Mouse (Mus musculus) liver, embryonic 13.5 days (tissue): Measurements from ENCODE around the gene Apc2. TPM values are rescaled to one million over a fixed set of nuclear protein-coding genes. Genes with fewer than 3 reads are reported as not detected.
A peak's percentile ranks its signal among the peaks of the same experiment; 100 is the strongest.

Source experiments
- ATAC-seq: fragments of 200-750 bp; cut with Nextera tagmentation; 2 replicates; pipeline ENCODE4 v1.8.0; 2017; ENCODE audit warnings: low read depth, mild to moderate bottlenecking, moderate number of reproducible peaks, moderate library complexity
- DNase-seq: peaks from one replicate; pipeline ENCODE4 v3.0.0; 2022
- H3K27ac ChIP-seq: fragments of 300-500 bp; sonication (generic); 2 replicates; pipeline ENCODE4 v1.5.1; 2015; ENCODE audit warnings: moderate library complexity, mild to moderate bottlenecking, inconsistent platforms
- H3K27me3 ChIP-seq: fragments of 300-500 bp; sonication (generic); 2 replicates; pipeline ENCODE4 v1.6.1; 2015; ENCODE audit warnings: mild to moderate bottlenecking, inconsistent platforms
- H3K36me3 ChIP-seq: fragments of 300-500 bp; sonication (generic); 2 replicates; pipeline ENCODE4 v1.6.1; 2015; ENCODE audit warnings: mild to moderate bottlenecking, inconsistent platforms
- H3K4me1 ChIP-seq: fragments of 300-500 bp; sonication (generic); replicated peaks from 2 replicates; pipeline ENCODE4 v1.6.1; 2015; ENCODE audit warnings: inconsistent platforms
- H3K4me2 ChIP-seq: fragments of 300-500 bp; sonication (generic); 2 replicates; pipeline ENCODE4 v1.6.1; 2015; ENCODE audit warnings: inconsistent platforms, mild to moderate bottlenecking, moderate library complexity
- H3K4me3 ChIP-seq: fragments of 300-500 bp; sonication (generic); replicated peaks from 2 replicates; pipeline ENCODE4 v1.5.1; 2015; ENCODE audit warnings: mild to moderate bottlenecking, inconsistent platforms
- H3K9ac ChIP-seq: fragments of 300-500 bp; sonication (generic); 2 replicates; pipeline ENCODE4 v1.6.1; 2015; ENCODE audit warnings: mild to moderate bottlenecking, inconsistent platforms
- H3K9me3 ChIP-seq: fragments of 300-500 bp; sonication (generic); replicated peaks from 2 replicates; pipeline ENCODE4 v1.6.1; 2016; ENCODE audit warnings: inconsistent platforms
- WGBS: fragments of 180-500 bp; shearing (Covaris S2); methylation state at CpG from one replicate; pipeline ENCODE4 v1.1.7; 2015; ENCODE audit not compliant: insufficient replicate concordance; 5-methylcytosine and 5-hydroxymethylcytosine counted together
- polyA plus RNA-seq: library from polyadenylated mRNA; unstranded; fragments of >200 nt; fragmentation: Nextera tagmentation; extraction: Ambion mirVana; gene quantifications from 2 replicates; pipeline ENCODE4 v1.2.1, GENCODE M21; 2015

The Apc2 gene
- polyA plus RNA-seq, 1 experiment from 2014 or later = 0.24 TPM

GRCm38 (mm10) chr10:80312586-80313504 lies 17.1 kb downstream of the Apc2 start:
- DNase-seq = no peak
- no peak overlapping the region for H3K9ac ChIP-seq
- H3K4me3 ChIP-seq = no peak overlapping the region
- no peak overlapping the region for H3K27ac ChIP-seq
- no peak for ATAC-seq
- peaks cover 98% of the 10 kb centered on the region for H3K27me3 ChIP-seq
- H3K4me2 ChIP-seq = no peak overlapping the region
- H3K4me1 ChIP-seq = peaks cover 32% of the 10 kb centered on the region
- H3K9me3 ChIP-seq = no peaks in the 10 kb centered on the region
- peaks cover 7% of the 10 kb centered on the region for H3K36me3 ChIP-seq
- 53% methylated on average over 54 of the region's 54 CpGs for WGBS

- peaks cover 40% of the 10 kb centered on the region for H3K4me1 ChIP-seq
- no peak overlapping the region for H3K27ac ChIP-seq
- no peak overlapping the region for H3K9ac ChIP-seq
- DNase-seq (no peak), ATAC-seq (no peak)
- H3K36me3 ChIP-seq = peaks cover 16% of the 10 kb centered on the region
- H3K9me3 ChIP-seq = no peaks in the 10 kb centered on the region
- no peak overlapping the region for H3K4me3 ChIP-seq
- 21% methylated on average over 20 of the region's 20 CpGs for WGBS
- H3K27me3 ChIP-seq = peaks cover 90% of the 10 kb centered on the region
- no peak overlapping the region for H3K4me2 ChIP-seq
Measured at GRCm38 (mm10) chr10:80313627-80314201, 17.9 kb downstream of the Apc2 start.

- Histone ChIP-seq H3K27me3 (peaks cover 82% of the 10 kb centered on the region), H3K9me3 (no peaks in the 10 kb centered on the region), H3K4me1 (peaks cover 48% of the 10 kb centered on the region), H3K27ac (no peak overlapping the region), H3K4me3 (no peak overlapping the region), H3K9ac (no peak overlapping the region), H3K36me3 (peaks cover 24% of the 10 kb centered on the region), H3K4me2 (no peak overlapping the region)
- ATAC-seq = no peak
- DNase-seq = no peak
- 46% methylated on average over 16 of the region's 16 CpGs for WGBS
Measured at GRCm38 (mm10) chr10:80314494-80315001, 18.8 kb downstream of the Apc2 start.

- H3K9ac ChIP-seq = no peak overlapping the region
- ATAC-seq = no peak
Measured at GRCm38 (mm10) chr10:80315315-80315714, 19.5 kb downstream of the Apc2 start.

GRCm38 (mm10) chr10:80316359-80316781 lies 20.6 kb downstream of the Apc2 start:
- peaks cover 60% of the 10 kb centered on the region for H3K4me1 ChIP-seq
- H3K27me3 ChIP-seq = peaks cover 64% of the 10 kb centered on the region
- H3K4me3 ChIP-seq = no peak overlapping the region
- H3K36me3 ChIP-seq = peaks cover 24% of the 10 kb centered on the region
- peak overlapping the region; percentile 51 for H3K9ac ChIP-seq
- H3K27ac ChIP-seq = peak overlapping the region; percentile 15
- WGBS = 17% methylated on average over 11 of the region's 11 CpGs
- no peak for ATAC-seq
- H3K4me2 ChIP-seq = peak overlapping the region; percentile 37
- no peak for DNase-seq
- H3K9me3 ChIP-seq = no peaks in the 10 kb centered on the region

More at GRCm38 (mm10) chr10:80315315-80315714, 19.5 kb downstream of the Apc2 start:
- 39% methylated on average over 27 of the region's 27 CpGs for WGBS
- Histone ChIP-seq H3K36me3 (peaks cover 24% of the 10 kb centered on the region), H3K27ac (no peak overlapping the region), H3K4me1 (peaks cover 52% of the 10 kb centered on the region), H3K4me3 (no peak overlapping the region), H3K9me3 (no peaks in the 10 kb centered on the region), H3K4me2 (no peak overlapping the region), H3K27me3 (peaks cover 75% of the 10 kb centered on the region)
- no peak for DNase-seq

GRCm38 (mm10) chr10:80317011-80317410 lies 21.2 kb downstream of the Apc2 start:
- H3K9ac ChIP-seq = peak overlapping the region; percentile 51
- H3K27ac ChIP-seq = peak overlapping the region; percentile 59
- H3K27me3 ChIP-seq = peaks cover 58% of the 10 kb centered on the region
- WGBS = 29% methylated on average over 10 of the region's 10 CpGs
- H3K36me3 ChIP-seq = peaks cover 24% of the 10 kb centered on the region
- peaks cover 67% of the 10 kb centered on the region for H3K4me1 ChIP-seq
- no peak overlapping the region for H3K4me3 ChIP-seq
- no peaks in the 10 kb centered on the region for H3K9me3 ChIP-seq
- ATAC-seq = no peak
- DNase-seq = no peak
- peak overlapping the region; percentile 37 for H3K4me2 ChIP-seq

GRCm38 (mm10) chr10:80320340-80320760 lies 24.6 kb downstream of the Apc2 start, which contains the start of gene 2310011J03Rik:
Gene 2310011J03Rik (minus strand): TSS chr10:80320537.
- Histone ChIP-seq H3K27ac (peak within 1 kb of the TSS; percentile 91), H3K9me3 (no peaks in the 10 kb centered on the region), H3K4me3 (peak within 1 kb of the TSS; percentile 85), H3K4me2 (peak within 1 kb of the TSS; percentile 100), H3K36me3 (peaks cover 24% of the 10 kb centered on the region), H3K4me1 (peaks cover 92% of the 10 kb centered on the region), H3K9ac (peak within 1 kb of the TSS; percentile 93), H3K27me3 (peaks cover 24% of the 10 kb centered on the region)
- ATAC-seq (peak; percentile 58), DNase-seq (peak; percentile 87)
- under 1% methylated on average over 34 of the region's 34 CpGs for WGBS

- ATAC-seq (no peak), DNase-seq (no peak)
- H3K4me2 ChIP-seq = peak overlapping the region; percentile 100
- peak overlapping the region; percentile 80 for H3K4me3 ChIP-seq
- peak overlapping the region; percentile 37 for H3K9ac ChIP-seq
- H3K36me3 ChIP-seq = peaks cover 24% of the 10 kb centered on the region
- no peaks in the 10 kb centered on the region for H3K9me3 ChIP-seq
- peak overlapping the region; percentile 91 for H3K27ac ChIP-seq
- peaks cover 92% of the 10 kb centered on the region for H3K4me1 ChIP-seq
- 50% methylated on average over 6 of the region's 6 CpGs for whole genome bisulfite sequencing
- H3K27me3 ChIP-seq = peaks cover 16% of the 10 kb centered on the region
Measured at GRCm38 (mm10) chr10:80321014-80321669, 25.4 kb downstream of the Apc2 start.

GRCm38 (mm10) chr10:80321670-80322581 lies 26.1 kb downstream of the Apc2 start:
- WGBS = 83% methylated on average over 21 of the region's 21 CpGs
- H3K9ac ChIP-seq = peak overlapping the region; percentile 82
- H3K27me3 ChIP-seq = peaks cover 9% of the 10 kb centered on the region; the same call in 1 of the 2 replicates
- H3K36me3 ChIP-seq = peaks cover 24% of the 10 kb centered on the region
- ATAC-seq (no peak), DNase-seq (no peak)
- peak overlapping the region; percentile 80 for H3K4me3 ChIP-seq
- H3K27ac ChIP-seq = peak overlapping the region; percentile 91
- peak overlapping the region; percentile 100 for H3K4me2 ChIP-seq
- no peaks in the 10 kb centered on the region for H3K9me3 ChIP-seq
- H3K4me1 ChIP-seq = peaks cover 84% of the 10 kb centered on the region

GRCm38 (mm10) chr10:80322811-80323211 lies 27.0 kb downstream of the Apc2 start:
- Histone ChIP-seq H3K9ac (peak overlapping the region; percentile 82), H3K4me3 (peak overlapping the region; percentile 80), H3K9me3 (no peaks in the 10 kb centered on the region), H3K36me3 (peaks cover 17% of the 10 kb centered on the region), H3K27ac (peak overlapping the region; percentile 91), H3K4me2 (peak overlapping the region; percentile 100), H3K4me1 (peaks cover 75% of the 10 kb centered on the region), H3K27me3 (0 out of 2 replicates have a peak, but pooled peaks cover under 1% of the 10 kb centered on the region)
- peak; percentile 8; the same call in 1 of the 2 replicates for ATAC-seq
- WGBS = 2% methylated on average over 28 of the region's 28 CpGs
- DNase-seq = no peak
